Mouse (Mus musculus) brain, adult 2 months (tissue): Measurements from ENCODE around the gene Agrn.

Experiments
- DNase-seq: peaks from one replicate; pipeline ENCODE4 v3.0.0; 2011; ENCODE audit warnings: low read depth, low spot score

The Agrn gene

GRCm38 (mm10) chr4:156202462-156202893, 5.2 kb upstream of the Agrn start:
- peak; percentile 16 for DNase-seq

GRCm38 (mm10) chr4:156200623-156201475, 3.6 kb upstream of the Agrn start, which contains the start of gene Isg15:
TSS of gene Isg15 (minus strand) at chr4:156200818.
- DNase-seq: peak; percentile 53

DNA sequence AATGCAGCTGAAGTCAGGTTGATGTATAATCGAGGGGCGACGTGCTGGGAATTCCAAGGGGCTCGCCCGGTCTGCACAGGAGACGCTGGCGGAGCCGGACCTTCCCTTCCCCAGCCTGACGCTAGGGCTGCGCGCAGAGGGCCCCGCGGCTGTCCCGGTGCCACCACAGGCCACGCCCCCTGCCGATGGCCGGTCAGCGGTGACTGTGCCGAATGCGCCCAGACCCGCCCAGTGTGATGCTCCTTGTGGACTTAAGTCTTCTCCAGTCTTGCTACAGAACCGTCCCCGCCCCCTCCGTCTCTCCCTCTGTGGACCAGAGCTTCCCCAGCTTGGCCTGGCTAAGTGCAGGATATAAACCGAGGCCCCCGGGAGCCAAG, 529 bp upstream of the Agrn start:
- DNase-seq: peak; percentile 89

DNA sequence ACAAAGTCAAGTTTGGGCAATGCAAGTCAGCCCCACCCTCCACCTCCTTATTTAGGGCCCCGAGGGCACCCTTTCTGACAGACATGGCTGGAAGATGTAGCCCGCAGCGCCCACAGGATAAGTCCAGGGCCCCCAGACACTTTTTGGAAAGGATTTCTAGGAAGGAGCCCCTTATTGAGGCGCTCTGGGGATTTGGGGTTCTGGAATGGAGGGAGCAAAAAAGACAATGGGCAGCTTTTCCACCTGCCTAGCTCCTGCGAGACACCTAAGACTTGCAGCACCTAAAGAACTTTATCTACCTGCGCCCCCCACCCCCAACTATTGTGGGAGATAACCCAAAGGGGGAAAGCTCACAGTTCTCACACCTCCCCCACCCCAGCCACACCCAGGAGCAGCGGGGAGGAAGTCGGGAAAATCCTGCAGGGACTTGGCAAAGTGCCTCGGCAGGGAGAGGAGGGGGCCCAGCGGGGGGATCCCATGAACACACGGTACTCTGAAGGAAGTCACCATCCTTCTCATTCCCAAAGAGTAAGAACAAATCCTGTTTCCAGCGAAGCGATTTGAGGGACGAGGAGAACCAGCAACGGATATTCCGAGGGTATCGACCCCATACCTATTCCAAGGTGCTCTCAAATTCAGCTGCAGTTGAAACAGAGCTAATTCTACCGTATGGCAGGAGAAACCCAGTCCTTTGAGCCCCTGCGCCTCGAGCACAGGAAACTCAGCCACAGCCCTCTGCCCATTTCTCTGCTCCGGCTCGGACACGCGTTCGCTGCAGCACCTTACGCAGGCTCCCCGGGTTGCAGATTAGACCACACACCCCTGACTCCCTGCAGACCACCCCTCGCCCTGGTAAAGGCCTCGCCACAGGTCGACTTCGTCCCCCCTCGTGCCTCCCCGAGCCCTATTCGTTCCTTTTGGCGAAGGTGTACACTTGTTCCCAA, 1.1 kb downstream of the Agrn start:
- peak; percentile 20 for DNase-seq

GRCm38 (mm10) chr4:156194346-156194745, 2.9 kb downstream of the Agrn start:
- no peak for DNase-seq

- DNase-seq: no peak
These were observed 3.4 kb downstream of the Agrn start for GRCm38 (mm10) chr4:156193906-156194305.

DNA sequence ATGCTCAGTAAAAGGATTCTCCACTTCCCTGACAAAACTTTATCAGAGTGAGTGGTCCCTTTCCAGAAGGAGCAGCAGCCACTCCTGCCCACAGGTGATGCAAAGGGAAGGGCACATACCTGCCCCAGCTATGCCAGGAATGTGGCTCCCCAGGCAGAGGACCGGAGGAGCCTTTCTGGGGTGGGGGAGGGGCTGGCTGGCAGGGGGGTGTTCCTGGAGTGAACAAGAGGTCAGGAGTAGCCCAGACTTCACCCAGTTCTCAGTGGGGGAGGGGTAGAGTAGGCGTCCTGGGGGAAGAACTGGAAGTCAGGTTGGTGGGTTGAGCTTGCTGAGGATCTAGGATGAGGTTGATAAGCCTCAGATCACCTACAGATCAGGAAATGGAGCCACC, 4.1 kb downstream of the Agrn start:
- DNase-seq: no peak

DNA sequence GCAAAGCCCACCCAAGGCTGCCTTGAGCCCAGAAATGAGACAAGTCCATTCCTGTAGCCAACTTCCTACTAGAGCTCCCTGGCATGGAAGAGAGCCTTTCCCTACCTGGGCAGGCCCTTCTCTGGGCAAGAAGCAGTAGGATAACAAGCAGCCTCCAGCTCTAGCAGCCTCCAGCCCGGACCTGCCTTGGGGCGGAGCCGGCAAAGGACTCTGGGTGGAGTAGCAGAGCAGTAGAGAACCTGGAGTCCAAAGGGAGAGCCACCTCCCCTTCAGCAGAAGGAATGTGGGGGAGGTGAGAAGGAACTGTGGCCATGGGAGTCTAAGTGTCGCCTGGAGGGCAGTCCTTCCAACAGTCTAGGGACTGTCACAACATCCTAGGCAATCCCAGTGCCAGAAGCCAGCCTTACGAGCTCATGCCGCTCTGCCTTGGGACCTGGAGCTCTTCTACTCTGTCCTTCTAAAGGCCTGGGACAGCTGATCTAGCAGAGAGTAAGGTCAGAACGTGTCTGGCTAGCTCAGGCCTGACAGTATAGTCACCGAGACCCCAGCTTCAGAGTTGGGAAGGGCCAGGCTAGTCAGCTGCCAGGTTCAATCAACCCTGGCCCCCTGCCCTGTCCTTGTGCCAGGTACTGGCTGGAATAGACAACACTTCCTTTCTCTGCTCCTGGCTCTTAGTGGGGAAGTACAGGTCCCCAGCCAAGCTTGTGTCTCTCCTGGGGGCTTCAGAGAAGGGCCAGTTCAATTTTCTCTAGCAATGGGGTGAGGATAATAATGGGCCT, 4.7 kb downstream of the Agrn start:
- DNase-seq: no peak

DNA sequence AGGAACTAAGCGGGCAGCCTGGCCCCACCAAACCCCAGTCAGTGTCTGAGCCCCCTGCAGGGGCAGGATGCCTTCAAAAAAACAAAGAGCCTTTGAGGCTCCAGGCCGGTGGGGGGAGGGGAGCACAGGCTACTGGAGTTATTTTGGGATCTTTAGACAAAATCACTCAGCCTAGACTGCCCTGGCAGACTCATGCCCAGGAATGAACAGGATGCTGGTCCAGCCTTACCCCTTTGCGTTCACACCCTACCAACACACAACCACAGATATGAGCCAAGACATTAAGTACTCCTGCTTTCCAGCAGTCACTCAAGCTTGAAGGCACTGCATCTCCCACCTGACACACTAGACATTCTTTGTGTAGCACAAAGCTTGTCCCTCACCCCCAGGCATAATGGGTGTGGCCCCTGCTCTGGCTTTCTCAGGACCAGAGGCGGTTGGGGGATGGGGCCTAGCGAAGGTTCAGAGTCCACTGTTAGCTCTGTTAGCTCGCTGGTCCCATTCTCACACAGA, 8.4 kb downstream of the Agrn start:
- peak; percentile 44 for DNase-seq

DNA sequence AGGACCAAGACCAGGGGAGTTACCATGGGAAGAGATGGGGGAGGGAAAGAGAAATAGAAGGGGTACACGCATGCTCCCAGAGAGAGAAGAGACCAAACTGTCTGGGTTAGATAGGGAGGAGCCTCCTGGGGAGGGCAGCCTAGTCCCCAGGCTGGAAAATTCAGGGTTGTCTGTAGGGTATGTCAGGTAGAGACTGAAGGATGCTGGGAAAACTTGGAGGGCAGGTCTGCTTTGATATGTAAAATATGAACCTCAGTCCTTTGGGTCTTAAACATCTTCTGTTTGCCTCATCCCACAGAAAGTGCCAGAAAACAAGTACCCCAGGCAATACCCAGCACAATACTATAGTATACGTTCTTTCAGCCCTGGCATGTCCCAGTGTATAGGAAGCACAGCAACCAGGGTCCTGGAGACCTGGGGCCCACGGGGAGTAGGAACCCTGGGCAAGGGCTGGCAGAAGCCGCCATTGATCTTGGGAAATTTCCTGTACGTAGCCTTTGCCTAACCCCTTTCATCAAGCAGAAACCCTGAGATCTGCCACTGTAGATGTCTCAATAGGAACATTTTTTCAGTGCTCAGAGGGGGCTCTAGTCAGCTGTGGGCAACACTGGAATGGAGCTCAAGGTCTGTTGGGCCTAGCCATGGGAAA, 9.0 kb downstream of the Agrn start:
- no peak for DNase-seq

DNA sequence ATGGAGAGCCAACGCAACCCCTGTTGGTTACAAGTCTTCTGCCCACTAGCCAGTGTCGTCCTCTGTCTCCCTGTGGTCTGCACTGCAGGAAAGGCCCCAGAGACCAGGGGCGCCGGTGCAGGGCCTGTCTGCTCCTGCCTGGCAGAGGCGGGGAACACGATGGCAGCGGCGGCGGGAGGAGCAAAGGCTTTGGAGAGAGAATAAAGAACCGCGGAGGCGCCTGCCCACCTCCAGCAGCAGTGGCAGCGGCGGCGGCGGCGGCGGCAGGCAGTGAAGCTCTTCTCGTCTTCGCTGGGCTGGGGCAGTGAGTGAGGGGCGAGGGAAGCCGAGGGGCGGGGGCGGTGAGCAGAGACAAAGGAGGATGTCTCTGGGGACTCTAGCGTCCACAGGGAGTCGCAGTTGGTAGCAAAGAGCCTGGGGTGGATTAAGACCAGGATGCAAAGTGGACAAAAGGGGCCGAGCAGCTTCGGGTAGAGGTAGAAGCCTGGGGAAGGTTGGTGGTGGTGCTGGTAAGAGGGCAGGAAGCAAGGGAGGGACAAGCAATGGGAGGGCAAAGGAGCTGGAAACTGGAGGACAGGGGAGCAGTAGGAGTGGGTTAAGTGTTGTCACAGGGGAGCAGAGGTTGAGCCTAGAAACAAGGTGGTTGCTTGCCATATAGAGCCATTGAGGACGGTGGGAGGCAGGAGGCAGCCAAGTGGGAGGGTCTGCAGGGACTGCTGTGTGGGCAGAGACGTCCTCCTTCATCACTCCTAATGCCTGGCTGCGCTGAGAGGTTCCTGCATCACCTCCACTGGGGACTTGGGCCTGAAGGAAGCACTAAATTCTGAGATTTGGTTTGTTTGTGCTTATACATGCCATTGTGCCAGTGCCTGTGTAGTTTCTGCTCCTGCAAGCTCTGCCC, 11.1 kb downstream of the Agrn start:
- DNase-seq: peak; percentile 69

- DNase-seq: peak; percentile 33
These were observed 11.8 kb downstream of the Agrn start for GRCm38 (mm10) chr4:156185456-156185949.

GRCm38 (mm10) chr4:156184291-156184954, 12.9 kb downstream of the Agrn start:
- DNase-seq: peak; percentile 35

GRCm38 (mm10) chr4:156183747-156184146, 13.5 kb downstream of the Agrn start:
- no peak for DNase-seq

DNA sequence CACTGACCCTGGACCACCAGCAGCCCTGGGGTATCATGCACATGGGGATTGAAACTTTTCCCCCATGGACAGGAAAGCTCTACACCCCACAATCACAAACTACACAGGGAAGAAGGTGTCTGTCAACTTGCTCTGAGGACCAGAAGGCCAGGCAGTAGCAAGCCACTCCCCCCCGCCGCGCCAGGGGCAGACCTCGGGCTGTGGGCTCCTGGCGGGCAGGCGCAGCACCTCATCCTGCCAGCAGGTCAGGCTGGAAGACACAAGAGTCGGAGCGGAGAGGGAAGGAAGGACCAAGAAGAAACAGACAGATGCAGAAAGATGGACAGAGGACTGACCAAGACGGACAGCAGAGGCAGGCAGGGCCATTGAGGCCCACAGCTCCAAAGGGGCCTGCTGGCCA, 19.7 kb downstream of the Agrn start:
- DNase-seq: no peak

DNA sequence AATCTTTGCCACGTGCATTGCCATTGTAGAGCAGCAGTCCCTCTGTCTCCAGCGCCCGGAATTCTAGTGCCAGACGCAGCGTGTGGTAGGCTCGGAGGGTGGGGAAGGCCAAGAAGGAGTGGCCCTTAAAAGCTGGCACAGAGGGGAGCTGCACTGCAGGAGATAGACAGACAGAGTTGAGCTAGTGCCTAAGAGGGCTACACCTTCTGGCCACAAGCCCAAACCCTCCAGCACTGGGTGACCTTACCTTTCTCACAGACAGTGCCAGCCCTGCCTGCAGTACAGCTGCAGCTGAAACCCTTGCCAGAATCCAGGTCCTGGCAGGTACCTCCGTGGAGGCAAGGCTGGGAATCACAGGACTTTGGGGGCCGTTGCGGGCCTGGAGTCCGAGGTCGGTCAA, 25.5 kb downstream of the Agrn start:
- no peak for DNase-seq

DNA sequence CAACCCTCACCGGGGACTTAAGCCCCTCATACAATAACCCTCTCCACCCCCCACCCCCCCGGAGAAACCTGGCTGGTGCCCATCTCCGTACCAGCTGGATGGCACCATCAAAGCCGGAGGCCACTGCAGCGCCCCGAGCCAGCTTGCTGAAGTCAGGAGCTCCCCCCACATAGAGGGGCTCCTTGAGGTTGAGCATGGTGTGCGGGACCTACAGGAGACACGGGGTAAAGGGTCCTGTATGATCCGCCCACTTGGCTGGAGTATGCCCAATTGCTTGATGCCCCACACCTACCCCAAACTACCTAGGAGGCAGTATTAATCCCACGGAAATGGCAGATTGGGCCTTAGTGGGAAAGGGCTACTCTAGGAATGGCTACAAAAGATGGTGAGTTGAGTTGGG, 28.2 kb downstream of the Agrn start:
- no peak for DNase-seq

DNA sequence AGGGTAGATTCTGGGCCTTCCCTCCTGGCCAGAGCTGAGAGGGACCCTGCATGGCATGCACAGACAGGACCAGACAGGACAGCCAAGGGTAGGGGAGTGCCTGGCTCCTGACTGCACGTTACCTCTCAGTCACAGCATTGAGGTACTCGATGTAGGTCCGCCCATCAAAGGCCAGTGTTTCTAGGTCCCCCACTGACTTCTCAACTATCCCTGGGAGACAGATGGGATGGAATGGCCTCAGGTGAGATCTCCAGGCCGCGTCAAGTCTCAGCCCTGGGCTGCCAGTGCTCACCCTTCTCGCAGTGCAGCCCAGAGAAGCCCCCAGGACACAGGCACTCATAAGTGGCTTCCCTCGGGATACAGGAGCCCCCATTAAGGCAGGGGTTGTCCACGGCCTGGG, 28.7 kb downstream of the Agrn start:
- DNase-seq: no peak

- DNase-seq: no peak
These were observed 30.8 kb downstream of the Agrn start for GRCm38 (mm10) chr4:156166477-156166876.
